Mouse (Mus musculus) embryonic fibroblast, embryonic 13.5 days (primary cell): ENCODE measurements around the gene Mapk8ip1.

Source experiments
- CTCF ChIP-seq: IDR thresholded peaks from 2 replicates; pipeline ENCODE4 v1.5.1; 2011; ENCODE audit warnings: mild to moderate bottlenecking, control low read depth, low read length, moderate library complexity, borderline replicate concordance; ENCODE audit not compliant: insufficient read depth
- POLR2A ChIP-seq: IDR thresholded peaks from 2 replicates; pipeline ENCODE4 v1.6.1; 2011; ENCODE audit warnings: low read depth, mild to moderate bottlenecking, control low read depth, low read length, moderate library complexity

DNA sequence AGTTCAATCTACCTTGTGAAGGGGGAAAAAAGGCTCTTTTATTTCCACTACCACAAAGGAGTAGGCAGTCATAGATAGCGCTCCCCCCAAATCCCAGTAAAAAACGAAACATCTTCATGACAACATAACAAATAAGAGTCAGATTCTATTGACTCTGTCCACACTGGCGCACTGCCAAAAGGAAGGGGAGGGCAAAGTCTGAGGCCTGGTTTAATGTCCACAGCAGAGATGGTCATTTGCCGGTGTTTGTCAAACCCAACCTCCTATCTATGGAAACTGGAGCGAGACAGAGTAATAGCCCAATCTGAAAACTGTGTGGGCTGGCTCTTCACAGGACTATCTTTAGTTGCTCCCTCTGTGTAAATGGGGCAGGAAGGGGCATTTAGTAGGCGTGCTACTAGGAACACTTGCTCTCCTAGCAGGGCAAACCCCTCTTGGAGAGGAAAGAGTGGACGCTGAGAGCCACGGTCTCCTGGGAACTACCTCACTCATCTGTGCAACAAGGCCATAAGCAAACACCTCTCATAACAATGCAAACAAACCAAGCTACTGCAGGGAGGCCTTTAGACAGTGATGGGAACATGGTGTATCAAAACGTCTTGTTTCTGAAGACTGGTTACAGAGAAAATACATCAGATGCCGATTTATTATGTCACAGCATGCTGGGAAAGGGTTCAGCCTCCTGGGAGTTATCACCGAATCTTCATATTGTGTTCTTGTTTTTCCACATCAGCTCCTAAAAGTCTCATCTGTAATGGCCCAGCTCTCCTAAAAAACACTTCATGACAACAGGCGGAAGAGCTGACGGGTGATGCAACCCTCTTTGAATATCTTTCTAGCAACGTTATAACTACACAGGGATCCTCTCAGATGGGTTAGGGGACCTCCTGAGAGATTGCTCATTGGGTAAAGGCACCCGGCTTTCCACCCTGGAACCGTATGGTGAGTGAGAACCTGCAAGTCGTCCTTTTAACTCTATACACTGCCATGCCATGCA lies 31.5 kb upstream of the Mapk8ip1 start:
- no peak for TF ChIP-seq CTCF
- TF ChIP-seq POLR2A, result no peak
